Mouse (Mus musculus) myocyte (in vitro differentiated cells): ENCODE results near the gene Zfp36l1.

Experiments used
- POLR2A ChIP-seq: IDR thresholded peaks from one replicate; pipeline ENCODE4 v1.6.1; 2011; ENCODE audit warnings: low read depth, mild to moderate bottlenecking, control low read depth, moderate library complexity; ENCODE audit not compliant: insufficient read length
- POLR2AphosphoS2 ChIP-seq: IDR thresholded peaks from one replicate; pipeline ENCODE4 v1.6.1; 2011; ENCODE audit warnings: low read depth, control low read depth; ENCODE audit not compliant: insufficient read length

DNA sequence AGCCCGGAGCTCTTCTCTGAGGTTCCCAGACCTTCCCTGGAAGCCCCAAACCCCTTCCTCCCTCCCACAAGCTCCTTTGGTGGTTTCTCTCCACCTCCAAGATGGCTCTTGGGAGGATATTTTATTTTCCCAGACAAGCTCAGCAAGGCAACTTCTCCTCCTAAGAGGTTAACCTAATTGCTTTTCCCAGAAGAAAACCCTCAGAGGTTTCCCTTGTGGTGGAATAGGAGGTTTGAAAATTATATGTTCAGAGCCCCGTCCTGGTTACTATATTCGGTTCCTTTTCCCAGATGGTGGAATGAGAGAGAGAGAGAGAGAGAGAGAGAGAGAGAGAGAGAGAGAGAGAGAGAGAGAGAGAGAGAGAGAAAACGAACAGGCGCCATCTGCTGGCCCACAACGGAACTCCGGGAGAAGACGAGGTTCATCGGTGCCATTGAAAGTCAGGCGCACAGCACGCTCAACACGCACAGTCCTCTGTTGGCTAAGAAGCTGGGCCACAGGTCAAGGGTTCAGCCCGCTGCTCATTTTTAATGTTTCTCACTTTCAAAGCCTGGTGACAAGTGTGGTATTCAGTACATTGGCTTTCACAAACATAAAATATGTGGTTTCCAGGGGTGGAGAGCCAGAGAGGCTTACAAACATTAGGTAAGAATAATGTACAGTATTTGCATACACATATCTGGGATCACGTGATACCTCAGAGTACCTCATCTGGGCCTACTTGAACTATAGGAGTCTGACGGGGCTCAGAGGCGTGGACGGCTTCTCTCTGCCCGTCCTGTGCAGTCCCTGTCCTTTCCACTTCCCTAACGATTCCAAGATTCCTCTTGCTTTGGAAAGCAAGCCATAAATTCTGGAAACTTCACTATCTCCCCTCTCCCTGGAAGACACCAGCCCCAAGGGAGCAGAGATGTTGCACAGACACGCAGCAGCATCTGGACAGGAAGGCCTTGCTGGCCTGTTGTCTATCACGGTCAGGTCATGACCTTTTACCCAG, 33.7 kb upstream of the Zfp36l1 start:
- TF ChIP-seq POLR2A, result no peak
- no peak for TF ChIP-seq POLR2AphosphoS2
